Mouse (Mus musculus): Measurements from ENCODE around the gene Fgfr3. TPM values are rescaled to one million over a fixed set of nuclear protein-coding genes. Genes with fewer than 3 reads are reported as not detected.

The Fgfr3 gene
- polyA plus RNA-seq (2015; fragmentation: Nextera tagmentation; extraction: Ambion mirVana) = 0.50 and 1.3 TPM in 2 replicates

DNA sequence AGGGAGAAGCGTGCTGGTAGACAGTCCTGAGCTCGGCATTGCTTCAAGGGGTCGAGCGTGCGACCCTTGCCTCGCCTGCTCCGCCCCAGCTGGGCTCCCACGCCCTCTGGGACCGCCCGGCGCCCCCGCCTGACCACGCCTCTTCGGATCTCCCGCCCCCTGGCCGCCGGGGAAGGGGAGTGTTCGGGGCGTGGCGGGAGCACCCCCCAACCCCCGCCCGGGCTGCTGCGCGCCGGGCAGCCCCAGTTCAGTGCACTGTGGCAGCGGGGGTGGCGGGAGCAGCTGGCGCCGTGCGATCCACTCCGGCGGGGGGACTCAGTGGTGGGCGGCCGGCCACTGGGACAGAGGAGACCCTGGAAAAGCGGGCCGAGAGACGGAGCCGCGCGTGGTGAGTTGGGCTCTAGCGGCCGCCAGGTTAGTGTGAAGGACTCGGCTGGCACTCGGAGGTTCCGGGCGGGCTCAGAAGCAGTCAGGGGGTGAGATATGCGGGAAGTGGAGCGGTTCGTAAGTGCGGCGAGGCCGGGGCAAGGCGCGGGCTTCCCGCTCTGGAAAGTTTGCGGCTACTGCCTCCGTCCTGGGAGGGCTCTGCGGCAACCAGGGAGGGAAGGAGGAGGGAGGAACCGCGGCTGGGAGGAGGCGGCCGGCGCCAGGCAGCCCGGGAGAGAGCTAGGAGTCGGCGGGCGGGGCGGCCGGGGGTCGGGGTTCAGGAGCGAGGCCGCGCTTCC is at the start of gene Fgfr3:
TSS of gene Fgfr3 (plus strand) at position 134 of the 725 bp plus-strand sequence.

DNA sequence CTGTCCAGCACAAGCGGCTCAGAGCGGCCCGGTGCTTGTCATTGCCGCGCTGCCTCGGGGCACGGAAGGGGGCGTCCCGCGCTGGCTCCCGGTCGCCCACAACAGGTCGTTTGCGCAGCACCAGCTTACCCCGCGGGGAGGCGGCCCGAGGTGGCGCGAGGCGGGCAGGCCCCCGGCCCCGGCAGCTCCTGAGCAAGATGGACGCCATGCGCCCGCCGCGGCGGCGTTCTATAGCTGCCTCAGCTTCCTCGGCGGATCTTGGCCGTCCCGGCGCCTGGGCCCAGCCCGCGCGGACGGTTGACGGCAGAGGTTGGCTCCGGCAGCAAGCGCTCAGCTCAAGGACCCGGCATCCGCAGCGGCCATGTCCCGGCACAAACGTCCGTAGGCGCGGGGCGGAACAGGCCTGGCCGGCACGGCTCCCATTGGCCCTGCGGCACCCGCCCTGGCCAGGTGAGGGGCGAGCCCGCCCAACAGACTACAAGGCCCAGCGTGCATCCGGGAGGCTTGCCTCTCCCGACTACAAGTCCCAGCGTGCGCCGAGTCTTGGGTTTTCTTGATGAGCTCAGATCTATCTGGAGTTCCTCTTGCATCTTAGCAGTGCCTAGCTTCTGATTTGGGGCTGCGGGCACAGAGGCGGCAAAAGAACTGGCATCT is 61.0 kb downstream of the Fgfr3 start, which contains the start of gene Letm1:
TSS of gene Letm1 (minus strand) at position 473 of the 654 bp plus-strand sequence.

Other genes with a start within 250 kb of the Fgfr3 start
- 48.8 and 49.9 TPM in 2 replicates for gene Fam53a, start 92.0 kb upstream of the Fgfr3 start, polyA plus RNA-seq (2015; fragmentation: Nextera tagmentation; extraction: Ambion mirVana)
- 2.4 and 3.0 TPM in 2 replicates for gene Gm9903, start 91.7 kb upstream of the Fgfr3 start, polyA plus RNA-seq (2015; fragmentation: Nextera tagmentation; extraction: Ambion mirVana)
- gene Slbp, start 69.1 kb upstream of the Fgfr3 start, polyA plus RNA-seq (2015; fragmentation: Nextera tagmentation; extraction: Ambion mirVana) = 57.1 and 69.1 TPM in 2 replicates
- gene Tacc3, start 63.5 kb upstream of the Fgfr3 start, polyA plus RNA-seq (2015; fragmentation: Nextera tagmentation; extraction: Ambion mirVana) = 38.3 and 40.5 TPM in 2 replicates
- gene Tmem129, start 63.3 kb upstream of the Fgfr3 start, polyA plus RNA-seq (2015; fragmentation: Nextera tagmentation; extraction: Ambion mirVana) = 31.0 and 31.5 TPM in 2 replicates
- 34.0 and 35.0 TPM in 2 replicates for gene Letm1, start 61.1 kb downstream of the Fgfr3 start, polyA plus RNA-seq (2015; fragmentation: Nextera tagmentation; extraction: Ambion mirVana)
- 10.8 and 11.3 TPM in 2 replicates for gene Nsd2, start 99.1 kb downstream of the Fgfr3 start, polyA plus RNA-seq (2015; fragmentation: Nextera tagmentation; extraction: Ambion mirVana)
- 20.8 and 22.4 TPM in 2 replicates for gene Nelfa, start 214.7 kb downstream of the Fgfr3 start, polyA plus RNA-seq (2015; fragmentation: Nextera tagmentation; extraction: Ambion mirVana)

Data from skeletal muscle tissue, postnatal 0 days (tissue).